Mouse (Mus musculus) right cerebral cortex, adult 2 months (tissue): Measurements from ENCODE around the gene Crot.
"Not testable (repeated sequence)": the region's sequence is repeated elsewhere in the genome, so short reads cannot be mapped to it uniquely, and the experiment has no call there.

Experiments used
- DNase-seq, 2 experiments: peaks; one replicate each; pipeline ENCODE4 v3.0.0; 2021 to 2022; ENCODE audit warnings: low spot score in 2 of 2

The Crot gene

DNA sequence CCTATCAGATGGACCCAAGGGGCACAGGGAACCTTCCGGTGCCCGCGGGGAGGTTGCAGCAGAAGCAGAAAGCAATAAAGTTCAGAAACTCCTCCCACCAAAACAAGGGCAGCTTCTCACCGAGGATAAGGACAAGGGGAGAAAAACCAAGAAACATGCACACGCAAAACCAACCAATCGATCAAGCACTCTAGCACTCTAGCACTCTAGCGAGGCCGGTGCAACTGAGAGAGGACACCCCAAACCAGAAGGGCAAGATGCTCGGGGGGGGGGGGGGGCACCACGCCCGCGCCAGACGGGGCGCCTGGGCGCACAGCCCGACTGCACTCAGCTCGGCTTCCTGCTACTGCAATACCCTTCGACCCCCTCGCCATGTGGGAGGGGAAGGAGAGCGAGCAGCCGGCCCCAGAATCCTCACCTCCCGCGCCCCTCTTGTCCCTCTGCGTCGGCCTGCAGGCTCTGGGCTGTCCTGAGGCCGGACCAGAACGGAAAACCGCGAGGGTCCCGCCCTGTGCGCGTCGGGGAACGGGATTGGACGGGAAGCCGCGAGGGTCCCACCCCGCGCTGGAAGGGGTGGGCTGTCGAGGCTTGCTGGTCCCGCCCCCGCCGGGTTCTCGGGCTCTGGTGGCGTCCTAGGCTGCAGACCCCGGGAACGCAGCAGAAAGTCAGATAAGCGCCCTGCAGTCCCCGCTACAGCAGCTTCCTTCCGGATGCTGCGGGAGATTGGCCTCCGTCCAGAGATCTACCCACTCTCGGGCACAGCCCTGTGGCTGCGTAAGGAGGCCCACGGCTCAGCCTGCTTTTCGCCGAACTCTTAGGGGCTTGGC, at the start of gene Crot:
TSS of gene Crot (minus strand) at position 639 of the 827 bp plus-strand sequence.
- peak; percentile 90 to 92 for DNase-seq

DNA sequence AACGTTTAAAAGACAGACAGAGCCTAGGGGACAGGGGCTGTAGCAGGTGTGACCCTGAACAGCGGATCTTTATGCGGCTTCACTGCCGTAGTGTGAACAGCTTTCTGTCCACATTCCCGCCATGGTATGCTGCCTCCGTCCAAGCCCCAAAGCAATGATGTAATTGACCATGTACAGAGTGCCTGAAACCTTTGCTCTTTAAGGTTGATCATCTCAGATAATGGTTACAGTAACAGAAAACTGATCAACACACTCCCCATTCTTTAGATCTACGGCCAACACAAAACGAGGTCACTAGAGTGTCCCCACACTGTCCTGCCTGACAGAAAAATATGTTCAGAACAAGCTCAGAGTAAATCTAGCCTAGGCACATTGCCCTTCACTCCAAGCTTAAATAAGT, 48.8 kb upstream of the Crot start:
- DNase-seq, result no peak

DNA sequence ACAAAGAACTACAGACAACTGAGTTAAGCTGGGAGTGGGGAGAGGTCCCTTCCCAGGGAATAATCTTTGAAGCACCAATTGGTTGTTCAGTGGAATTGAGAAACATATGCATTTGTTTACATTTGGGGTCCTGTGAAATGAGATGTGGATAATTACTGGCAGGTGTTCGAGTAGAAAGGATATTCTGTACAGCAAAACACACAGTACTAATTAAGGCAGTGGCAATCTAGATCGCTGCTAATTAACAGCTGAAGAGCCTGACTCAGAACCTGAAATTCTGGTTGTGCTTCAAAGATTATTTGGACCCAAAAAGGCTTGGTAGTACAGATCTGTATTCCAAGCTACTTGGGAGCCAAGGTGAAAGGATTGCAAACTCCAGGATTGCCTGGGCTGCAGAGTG, 47.7 kb upstream of the Crot start:
- DNase-seq, result no peak

DNA sequence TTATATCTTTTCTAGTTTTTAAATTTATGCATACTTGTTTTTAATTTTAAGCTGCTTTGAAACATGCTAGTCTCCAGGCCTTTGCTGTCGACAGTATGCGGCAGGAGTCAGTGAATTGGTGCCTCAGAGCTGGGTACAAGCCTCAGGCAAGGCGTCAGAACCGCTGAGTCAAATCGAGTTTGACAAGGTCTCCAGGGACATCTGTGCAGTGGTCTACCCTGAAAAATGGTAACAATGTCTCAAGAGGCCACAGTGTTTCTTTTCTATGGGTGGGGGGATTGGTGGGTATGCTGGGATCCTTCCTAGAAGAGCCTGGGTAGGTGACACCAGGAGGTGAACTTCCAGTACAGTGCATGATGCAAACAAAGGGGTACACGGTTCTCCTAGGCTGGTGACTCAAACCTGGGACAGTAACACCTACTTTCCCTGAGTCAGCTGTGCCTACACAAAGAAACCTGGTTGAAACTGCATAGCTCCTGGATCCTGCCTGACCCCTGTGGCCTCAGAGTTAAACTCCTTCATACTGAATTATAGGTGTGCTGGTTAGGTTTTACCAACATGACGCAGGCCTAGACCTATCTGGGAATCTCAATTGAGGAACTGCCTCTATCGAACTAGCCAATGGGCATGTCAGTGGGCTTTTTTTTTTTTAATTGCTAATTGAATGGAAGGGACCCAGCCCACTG, 46.6 kb upstream of the Crot start:
- DNase-seq, result no peak

DNA sequence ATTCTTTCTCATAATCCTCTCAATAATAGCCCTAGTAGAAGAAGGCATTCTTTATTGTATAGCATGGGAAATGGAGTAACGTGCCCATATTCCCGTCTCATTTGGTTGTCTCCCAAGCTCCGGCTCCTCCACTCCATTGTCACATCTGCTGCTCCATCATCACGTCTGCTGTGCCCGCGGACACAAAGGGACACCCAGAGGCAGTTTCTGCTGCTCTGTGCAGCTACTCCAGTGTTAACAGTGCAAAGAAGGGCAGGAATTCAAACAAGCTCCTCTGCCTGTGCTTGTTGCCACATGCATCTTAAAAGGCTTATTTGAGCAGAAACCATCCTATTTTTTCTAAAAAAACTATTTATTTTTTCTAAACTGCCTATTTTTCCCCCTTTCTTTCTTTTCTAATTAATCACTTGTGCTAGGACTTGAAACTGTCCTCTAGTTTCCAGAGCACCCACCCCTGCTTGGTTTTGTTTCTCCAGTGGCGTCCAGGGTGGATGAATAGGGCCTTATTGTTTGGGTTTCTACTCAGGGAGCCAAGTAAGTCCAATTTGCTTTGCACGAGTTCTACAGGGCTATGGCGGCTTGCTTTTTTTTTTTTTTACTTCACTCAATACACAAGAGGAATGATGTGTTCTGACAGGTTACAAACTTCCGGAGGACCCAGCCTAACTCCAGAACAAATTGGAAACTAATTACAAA, 45.7 kb upstream of the Crot start:
- no peak for DNase-seq

DNA sequence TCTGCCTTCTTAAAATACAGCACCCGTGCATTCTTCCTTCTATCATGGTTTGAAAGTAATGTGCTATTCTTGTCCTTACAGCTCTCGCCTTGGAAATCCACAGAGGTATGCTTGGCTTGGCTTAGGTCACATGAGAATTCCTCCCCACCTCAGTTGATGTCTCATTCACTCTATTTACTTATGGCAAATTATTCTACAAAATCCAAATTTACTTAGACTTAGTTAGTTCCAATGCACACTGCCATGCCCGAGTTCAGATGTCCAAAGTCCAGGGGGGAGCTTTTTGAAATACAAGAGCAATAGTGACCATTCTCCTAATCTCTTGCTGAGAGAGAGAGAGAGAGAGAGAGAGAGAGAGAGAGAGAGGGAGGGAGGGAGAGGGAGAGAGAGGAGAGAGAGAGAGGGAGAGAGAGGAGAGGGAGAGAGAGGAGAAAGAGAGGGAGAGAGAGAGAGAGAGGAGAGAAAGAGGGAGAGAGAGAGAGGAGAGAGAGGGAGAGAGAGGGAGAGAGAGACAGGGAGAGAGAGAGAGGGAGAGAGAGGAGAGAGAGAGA, 43.6 kb upstream of the Crot start:
- DNase-seq, result no peak

DNA sequence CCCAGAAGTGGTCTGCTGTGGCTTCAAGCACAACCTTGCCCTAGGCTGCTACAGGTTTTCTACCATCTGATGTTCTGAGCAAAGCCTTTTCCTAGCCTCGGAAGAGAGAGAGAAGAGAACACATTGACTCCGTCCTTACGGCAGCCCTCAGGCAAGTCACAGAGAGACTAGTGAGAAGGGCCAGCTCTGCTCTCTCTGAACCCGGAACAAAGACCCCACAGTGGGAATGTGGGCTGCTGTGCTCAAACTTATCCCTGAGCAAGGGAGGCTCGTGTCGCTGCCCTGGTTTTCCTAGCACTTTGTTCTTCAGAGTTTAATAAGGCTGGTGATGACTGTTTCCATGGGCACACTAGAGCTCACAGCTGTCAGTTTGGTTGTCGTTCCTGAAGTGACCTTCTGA, 42.9 kb upstream of the Crot start:
- no peak for DNase-seq

DNA sequence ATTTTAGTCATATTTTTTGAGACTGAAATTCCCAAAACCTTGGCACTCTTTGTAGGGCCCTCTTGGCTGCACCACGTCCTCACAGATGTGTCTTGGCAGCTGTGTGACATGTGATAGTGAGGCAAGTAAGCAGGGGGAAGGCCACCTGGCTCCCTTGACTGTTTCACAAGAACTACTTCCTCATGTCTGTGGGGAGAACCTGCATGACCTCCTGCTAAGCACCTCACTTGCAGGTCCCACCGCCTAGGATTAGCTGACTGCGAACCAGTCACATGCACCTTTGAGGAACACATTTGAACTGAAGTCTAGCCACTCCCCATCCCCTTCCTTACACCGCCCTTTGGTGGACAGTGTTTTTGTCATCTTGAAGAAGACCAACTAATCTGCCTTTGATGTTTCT, 40.2 kb upstream of the Crot start:
- no peak for DNase-seq

DNA sequence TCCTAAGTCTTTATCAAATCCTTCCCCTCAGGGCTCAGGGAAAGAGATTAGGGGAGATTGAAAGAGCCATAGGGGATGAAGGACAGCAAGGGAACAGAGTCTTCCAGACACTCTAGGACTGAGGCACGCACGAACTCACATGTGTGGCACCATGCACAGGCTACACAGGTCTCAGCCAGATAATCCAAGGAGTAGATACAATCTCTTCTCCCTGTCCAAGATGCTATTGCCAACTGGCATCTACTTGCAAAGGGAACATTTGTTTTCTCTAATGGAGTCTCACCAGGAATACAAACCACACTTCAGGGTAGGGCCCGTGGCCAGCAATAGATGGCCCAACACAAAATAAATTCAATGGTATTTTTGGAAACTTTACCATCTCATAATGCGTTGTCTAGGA, 38.3 kb upstream of the Crot start:
- DNase-seq, result no peak

DNA sequence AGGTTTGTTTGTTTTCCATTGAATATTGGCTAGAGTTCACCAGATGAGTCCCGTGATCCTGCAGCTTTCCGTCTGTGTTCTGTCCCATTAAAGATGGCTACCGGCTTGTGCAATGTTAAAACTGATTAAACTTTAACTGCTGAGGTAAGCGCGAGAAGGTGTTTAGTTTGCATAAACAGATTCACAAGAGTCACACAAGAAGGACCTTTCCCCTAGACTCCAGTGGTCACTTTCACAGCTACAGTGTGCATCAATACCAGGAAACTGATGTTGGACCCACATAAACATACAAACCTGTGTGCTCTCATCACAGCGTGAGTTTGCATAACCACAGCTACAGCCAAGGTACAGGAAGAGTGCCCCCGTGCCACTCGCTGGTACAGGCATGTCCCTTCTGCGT, 37.4 kb upstream of the Crot start:
- no peak for DNase-seq

DNA sequence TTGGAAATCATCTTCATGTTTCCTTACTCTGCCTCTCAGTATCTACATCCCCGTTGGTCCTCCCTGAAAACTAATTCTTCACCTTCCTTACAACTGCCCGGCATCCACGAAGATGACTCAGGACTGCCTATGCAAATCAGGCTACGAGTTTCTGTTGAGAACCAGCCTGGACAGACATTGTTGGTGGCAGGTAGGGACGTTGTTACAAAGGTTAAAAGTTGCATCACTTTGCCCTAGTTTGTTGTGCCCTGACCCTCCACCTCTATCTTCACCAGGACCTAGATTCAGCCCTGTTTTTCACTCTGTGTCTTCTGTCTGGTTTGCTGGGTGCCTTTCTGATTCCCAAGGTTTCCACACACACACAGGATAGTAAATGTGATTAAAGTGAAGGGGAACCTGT, 36.7 kb upstream of the Crot start:
- no peak for DNase-seq

DNA sequence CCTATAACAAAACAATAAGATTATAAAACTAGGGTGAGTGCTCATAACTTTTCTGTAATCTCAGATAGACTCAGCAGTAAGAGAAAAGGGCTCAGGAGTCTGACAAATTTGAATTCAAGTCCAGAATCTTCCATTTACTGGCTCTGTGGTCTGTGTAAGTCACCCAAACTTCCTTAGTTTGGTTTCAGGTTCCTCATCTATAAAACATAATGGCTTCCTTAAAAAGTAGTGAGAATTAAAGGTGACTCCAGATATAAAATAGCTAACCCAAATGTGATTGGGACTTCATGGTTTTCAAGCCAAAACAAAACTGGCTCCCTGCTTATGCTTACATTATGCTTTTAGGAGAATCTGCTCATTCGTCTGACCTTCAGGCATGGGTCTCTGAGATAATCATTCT, 35.5 kb upstream of the Crot start:
- no peak for DNase-seq

DNA sequence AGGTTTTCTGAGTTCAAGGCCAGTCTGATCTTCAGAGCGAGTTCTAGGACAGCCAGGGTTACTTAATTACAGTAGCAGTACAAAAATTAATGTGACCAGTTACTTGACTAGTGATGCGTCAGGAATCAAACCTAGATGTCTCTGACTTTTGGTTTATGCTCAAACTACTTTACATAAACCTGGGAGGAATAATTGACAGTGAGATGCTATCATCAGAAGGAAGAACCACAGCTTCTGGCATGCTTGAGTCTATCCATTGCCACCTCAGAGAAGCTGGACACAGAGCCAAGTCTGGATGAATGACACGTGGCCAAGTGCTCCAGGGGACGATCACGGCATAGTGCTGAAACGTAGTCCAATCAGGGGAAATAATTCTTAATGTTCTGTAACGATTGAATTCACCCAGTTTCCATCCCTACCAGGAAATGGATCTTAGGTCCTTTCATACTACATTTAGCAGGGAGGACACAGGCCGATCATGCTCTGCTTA, 35.0 kb upstream of the Crot start:
- no peak for DNase-seq

DNA sequence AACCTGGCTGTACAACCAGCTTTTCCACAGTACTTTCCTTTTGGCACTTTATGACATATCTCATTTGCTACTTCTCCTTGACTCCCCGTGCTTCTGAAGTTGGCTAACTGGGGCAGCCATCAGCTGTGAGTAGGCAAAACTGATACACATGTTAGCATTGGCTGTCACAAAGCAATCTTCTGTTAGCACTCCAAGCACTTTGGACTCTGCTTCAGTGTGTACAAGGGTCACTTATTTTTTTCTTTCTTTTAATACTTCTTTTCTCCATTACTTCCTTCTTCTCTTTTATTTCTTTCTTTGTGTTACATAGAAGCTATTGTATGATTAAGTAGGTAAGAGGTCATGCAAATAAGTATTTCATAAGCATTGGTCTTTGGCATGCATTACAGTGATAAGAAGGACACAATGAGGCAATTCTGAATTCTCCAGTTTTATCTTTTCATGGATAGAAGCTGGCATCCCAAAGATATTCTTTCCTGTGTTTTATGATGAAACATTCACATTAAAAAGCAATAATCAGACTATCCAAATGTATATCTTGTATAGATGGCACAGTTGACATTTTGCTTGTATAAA, 31.2 kb upstream of the Crot start:
- DNase-seq, result no peak

DNA sequence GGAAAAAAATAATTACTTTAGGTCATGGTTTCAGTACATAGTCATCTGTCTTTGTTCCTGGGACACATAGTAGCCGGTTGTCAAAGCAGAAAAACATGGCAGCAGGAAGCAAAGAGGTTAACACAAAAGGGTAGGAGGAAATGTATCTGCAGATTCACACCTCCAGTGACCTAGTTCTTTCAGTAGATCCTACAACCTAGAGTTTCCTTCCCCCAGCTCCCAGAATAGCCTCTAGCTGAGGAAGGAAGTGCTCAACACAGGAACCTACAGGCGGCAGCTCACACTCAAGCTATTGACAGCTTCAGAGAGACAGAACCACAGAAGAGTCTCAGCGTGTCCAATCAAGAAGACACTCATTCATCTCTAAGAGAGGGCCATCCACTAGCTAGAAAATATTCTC, 18.2 kb upstream of the Crot start:
- DNase-seq, result peak; percentile 13 to 16

DNA sequence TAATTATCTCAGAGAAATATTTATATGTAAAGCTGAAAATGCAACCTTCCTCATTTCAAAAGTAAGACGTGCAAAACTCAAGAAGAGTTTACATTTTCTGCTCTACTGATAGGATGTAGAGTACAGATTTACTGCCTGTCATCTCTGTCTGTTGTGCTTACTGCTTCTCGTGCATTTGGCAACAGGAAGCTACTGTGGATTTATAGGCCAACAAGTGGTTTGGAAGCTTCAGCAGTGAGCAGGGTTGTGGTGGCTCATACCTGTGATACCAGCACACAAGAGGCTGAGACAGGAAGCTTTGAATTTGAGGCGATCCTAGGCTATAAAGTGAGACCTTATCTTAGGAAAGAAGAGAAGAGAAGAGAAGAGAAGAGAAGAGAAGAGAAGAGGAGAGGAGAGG, 17.6 kb upstream of the Crot start:
- no peak for DNase-seq

DNA sequence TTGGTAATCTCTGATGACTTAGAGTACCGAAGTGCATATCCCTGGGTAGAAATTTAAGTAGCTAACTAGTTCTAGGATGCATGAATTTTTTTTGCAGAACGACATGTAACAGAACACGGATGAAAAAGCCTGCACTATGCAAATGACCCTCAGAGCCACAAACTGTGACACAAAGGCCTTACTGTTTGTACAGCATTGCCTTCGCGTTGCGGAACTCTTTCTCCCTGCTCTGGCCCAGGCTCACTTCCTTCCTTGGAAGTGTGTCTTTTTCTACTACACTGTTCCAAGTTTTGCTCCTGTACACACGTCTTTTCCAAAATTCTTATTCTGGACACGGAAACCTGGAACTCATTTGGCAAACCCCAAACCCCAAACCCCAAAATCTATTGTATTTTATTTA, 14.2 kb upstream of the Crot start:
- DNase-seq, result no peak

DNA sequence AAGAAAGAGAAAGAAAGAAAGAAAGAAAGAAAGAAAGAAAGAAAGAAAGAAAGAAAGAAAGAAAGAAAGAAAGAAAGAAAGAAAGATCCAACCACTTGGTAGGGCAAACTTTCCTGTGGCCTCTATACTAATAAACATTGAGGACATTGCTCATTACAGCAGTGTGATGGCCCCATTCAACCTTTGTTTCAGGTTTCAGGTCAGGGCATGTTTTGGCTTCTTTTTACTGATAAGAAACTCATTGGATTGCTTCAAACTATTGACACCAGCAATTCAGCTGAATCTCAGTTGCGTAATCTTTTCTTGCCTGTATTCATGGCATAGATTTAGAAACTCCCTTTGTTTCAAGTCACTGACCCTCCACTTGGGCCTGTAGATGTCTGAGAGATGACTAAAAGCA, 13.0 kb upstream of the Crot start:
- DNase-seq, result no peak

DNA sequence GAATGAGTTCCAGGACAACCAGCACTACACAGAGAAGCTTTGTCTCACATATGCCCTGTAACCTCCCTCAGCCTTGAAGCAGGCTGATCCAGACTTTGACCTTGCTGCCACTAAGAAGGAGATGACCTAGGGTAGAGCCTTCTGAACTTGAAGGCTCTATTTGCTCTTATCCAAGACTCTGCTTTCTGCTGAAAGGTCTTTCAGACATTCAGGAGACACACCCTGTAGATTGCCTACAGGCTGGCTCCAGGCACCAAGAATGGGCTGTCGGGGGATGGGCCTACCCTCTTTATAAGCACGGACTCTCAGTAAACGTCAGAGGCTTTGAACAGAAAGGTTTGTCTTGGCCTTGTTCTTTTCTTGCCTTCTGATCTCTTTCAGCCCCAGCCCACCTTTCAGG, 9.5 kb upstream of the Crot start:
- not testable (repeated sequence) for DNase-seq

DNA sequence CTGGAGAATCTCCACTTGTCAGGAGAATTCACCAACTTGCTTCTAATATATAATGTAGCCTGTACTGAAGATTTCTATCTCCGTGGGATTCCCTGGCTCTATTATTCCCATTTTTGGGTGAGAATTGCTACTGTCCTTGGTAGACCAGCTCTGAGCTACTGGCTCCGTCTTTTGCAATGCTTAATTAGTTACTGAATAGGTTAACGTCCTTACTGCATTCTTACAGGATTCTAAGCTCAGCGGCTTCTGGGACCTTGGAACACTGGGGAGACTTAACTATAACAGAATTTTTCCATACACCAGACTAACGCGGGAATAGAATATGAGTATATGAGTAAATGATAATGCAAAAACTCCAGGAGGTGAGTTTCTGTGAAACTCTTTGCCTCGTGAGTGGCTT, 2.9 kb upstream of the Crot start:
- DNase-seq, result not testable (repeated sequence)

DNA sequence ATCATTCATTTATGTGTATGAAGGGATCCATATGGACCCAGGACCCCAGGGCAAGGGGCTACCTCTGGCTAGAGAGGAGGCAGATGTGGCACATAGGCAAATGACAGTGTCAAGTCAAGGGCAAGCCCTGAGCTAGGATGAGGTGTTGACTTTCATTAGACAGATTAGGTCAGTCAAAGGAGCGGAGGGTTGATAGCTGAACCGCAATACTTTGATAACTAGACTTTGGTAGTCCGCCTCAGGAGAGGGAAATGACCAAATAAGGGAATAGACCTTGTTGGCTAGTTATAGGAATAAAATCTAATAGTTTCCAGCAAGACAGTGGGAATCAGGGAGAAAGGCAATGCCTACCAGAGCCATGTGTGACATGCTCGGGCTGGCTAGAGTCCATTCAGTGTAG, 2.0 kb upstream of the Crot start:
- DNase-seq, result no peak

DNA sequence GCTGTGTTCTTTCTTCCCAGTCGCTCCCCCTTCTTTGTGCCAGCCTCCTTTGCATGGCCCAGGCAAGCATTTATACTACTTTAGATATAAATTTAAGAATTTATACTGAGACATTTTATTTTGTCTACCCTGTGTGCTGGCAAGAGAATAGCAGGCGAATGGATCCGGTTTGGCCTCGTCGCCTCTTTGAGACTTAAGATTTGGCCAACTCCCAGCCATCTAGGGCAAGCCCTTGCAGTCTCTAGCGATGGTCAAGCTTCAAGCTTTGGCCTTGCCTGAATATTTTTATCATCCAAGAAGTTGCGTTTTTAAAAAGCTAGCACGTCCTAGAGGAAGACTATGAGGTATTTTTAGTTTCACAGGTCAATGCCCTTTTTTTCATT, 380 bp upstream of the Crot start:
- DNase-seq, result no peak
